Mouse (Mus musculus) thymus, adult 2 months (tissue): Measurements from ENCODE around the gene Rap1gap2.

ENCODE experiments used
- CTCF ChIP-seq: fragments of 200-500 bp; IDR thresholded peaks from 2 replicates; pipeline ENCODE4 v1.5.1; 2012; ENCODE audit warnings: mild to moderate bottlenecking, control low read depth, low read length, moderate library complexity, borderline replicate concordance; ENCODE audit not compliant: control insufficient read depth, poor library complexity, insufficient read depth; ENCODE audit errors: extremely low read depth
- POLR2A ChIP-seq: fragments of 200-500 bp; IDR thresholded peaks from 2 replicates; pipeline ENCODE4 v1.6.1; 2012; ENCODE audit warnings: mild to moderate bottlenecking, low read length, control low read depth, moderate library complexity; ENCODE audit not compliant: control insufficient read depth, poor library complexity, insufficient read depth; ENCODE audit errors: extremely low read depth

GRCm38 (mm10) chr11:74613428-74613827 is 2.7 kb upstream of the Rap1gap2 start:
- TF ChIP-seq CTCF (no peak), POLR2A (no peak)
